Mouse (Mus musculus) macrophage (primary cell): ENCODE measurements at regions not wholly inside any gene's neighbourhood (a gene's known extent, or its start where the extent isn't known, plus 50 kb on each side); places are given as distances from the start of the nearest gene placed in this dataset.

ENCODE experiments used
- H3K27ac ChIP-seq: fragments of 350-480 bp; formaldehyde crosslinking; 2 replicates; pipeline ENCODE4 v1.9.0; 2021
- H3K36me3 ChIP-seq: fragments of 350-480 bp; formaldehyde crosslinking; 2 replicates; pipeline ENCODE4 v1.9.0; 2021; ENCODE audit errors: inconsistent target
- H3K4me3 ChIP-seq: fragments of 350-480 bp; formaldehyde crosslinking; 2 replicates; pipeline ENCODE4 v1.9.0; 2021; ENCODE audit errors: inconsistent target
- H3K79me2 ChIP-seq: fragments of 350-480 bp; formaldehyde crosslinking; 2 replicates; pipeline ENCODE4 v1.9.0; 2021; ENCODE audit errors: inconsistent target
- WGBS: methylation state at CpG from one replicate; pipeline ENCODE4 v1.1.7; 2026; ENCODE audit warnings: inconsistent platforms; ENCODE audit not compliant: missing documents; 5-methylcytosine and 5-hydroxymethylcytosine counted together

DNA sequence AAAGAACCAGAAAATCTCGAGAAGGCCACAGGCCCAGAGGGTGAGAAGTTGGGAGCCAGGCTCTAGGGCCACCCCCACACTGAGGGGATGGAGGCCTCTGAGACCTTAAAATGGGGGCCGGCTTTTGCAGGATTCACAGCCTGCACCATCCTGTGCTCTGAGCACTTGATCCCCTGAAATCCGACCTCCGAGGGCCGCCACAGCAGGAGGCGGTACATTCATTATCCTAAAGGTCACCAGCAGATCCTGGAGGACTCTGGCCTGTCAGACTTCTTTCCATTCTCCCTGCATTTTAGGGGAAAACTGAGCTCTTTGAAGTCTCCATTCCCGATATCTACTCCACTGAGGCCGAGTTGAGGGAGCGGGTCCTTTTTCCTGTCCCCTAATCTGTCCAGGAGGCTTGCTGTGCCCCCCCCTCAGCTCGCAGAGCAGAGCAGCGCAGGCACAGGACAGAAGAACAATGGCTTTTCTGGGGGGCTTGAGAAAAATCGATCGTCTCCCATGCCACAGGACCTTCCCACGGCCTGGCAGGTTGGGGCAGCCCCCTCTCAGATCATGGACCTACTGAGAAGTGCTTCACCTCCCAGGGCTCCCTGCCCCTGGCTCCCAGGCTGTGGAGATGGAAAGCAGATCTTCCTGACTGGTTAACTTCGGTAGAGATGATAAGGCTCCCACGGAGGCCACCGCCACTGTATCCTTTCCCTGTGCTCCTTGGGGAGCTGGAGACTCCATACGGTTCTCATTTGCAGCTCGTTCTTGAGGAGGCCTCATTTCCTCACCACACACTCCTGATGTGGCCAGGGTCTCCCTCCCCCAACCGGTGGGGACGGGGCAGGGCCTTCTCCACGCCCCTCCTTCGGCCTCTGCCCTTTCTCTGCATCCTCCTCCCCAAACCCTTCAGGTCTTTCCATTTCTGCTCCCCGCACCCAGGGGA, 126.1 kb upstream of the Bcor start:
- H3K27ac ChIP-seq = no peak overlapping the region

DNA sequence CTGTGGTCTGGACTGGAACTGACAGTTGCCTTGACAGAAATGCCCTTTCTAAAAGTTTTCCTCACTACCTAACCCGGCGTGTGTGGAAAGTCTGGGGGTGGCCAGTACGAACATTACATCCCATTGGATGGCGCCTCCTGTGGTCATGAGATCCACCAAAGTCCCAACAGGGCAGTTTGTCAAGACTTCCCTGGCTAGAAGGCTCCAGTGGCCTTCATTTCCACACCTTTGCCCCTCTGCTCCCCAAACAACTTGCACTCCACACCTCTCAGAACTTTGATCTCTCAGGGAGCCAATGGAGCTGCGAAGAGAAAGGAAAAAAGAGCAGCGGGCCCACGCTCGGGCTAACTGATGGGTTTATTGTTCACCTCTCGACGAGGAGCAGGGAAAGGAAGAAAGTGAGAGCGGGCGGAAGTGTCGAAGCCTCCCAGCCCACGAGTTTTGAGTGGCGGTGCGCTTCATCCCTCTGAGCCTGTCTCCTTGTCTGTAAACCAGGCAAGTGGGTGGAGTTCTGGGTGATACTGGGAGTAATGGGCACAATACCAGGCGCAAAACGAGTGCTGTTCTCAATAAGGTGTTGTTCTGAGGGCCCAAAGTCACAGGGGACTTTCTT, 126.9 kb upstream of the Bcor start:
- WGBS = 66% methylated on average over 15 of the region's 18 CpGs
- no peaks in the 10 kb centered on the region for H3K36me3 ChIP-seq
- H3K27ac ChIP-seq = no peak overlapping the region
- H3K79me2 ChIP-seq = no peaks in the 10 kb centered on the region
- no peak overlapping the region for H3K4me3 ChIP-seq

More for the DNA sequence above, 126.1 kb upstream of the Bcor start:
- H3K36me3 ChIP-seq = no peaks in the 10 kb centered on the region
- no peak overlapping the region for H3K4me3 ChIP-seq
- no peaks in the 10 kb centered on the region for H3K79me2 ChIP-seq
- WGBS = 71% methylated on average over 22 of the region's 24 CpGs

DNA sequence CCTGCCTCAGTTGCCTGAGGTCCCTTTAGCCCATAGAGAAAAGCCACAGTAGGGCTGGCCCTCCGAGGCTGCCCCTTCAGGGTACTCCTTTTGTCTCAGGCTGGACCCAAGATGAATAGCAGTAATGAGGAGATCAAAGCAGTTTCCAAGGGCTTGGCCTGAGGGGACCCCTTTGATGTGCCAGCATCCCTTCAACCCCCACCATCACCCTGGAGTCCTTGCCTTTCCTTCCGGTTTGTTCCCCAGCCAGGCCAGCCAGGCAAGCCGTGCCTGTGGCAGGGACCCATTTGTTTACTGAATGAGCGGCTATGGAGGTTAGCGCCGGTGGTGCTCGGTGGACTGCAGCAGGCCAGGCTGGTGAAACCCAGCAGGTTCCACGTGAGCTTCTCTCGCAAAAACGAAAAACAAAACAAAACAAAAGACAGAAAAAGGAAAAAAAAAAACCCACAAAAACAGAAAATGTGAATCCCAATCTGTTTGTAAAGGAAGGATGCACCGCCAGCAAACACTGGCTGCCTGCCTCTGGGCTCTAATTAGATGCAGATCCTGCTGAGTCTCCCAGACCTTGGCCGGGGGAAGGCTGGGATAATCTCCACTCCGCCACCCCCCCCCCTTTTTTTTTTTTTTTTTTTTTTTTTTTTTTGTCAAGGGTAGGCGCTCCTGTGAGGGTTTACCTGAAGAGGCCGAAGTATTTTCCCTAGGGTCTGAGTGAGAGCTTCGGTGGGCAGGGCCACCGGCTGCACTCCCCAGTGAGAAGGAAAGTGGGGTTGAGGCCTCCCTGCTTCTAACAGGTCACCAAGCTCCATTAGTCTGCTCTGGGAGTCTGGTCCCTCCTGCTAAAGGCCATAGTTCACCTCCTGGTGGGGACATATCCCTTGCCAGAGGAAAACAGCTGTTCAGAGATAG, 127.8 kb upstream of the Bcor start:
- Histone ChIP-seq H3K27ac (no peak overlapping the region), H3K79me2 (no peaks in the 10 kb centered on the region), H3K36me3 (no peaks in the 10 kb centered on the region), H3K4me3 (no peak overlapping the region)
- 63% methylated on average over 3 of the region's 17 CpGs for WGBS

DNA sequence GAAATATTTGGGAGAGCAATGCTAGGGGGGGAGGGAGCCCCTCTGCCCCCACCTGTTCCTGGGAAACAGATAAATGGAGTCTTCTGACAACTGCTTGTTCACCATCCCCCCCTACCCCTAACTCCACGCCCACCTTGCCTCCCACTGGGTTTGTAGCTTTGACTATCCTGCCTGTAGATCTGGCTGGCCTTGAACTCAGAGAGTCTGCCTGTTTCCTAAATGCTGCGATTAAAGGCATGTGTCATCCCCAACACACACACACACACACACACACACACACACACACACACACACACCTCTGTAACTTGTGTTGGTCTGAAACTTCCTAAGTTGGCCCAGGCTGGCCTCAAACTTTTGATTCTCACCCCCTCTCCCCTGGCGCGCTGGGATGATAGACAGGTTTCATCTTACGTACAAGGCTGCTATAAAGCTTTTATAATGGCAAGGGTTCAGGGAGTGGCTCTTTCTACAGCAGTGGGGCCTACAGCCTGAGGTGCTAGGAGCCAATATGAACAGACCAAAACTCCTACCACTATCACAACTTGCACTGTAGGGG, 128.5 kb upstream of the Bcor start:
- Histone ChIP-seq H3K79me2 (no peaks in the 10 kb centered on the region), H3K36me3 (no peaks in the 10 kb centered on the region), H3K27ac (no peak overlapping the region), H3K4me3 (no peak overlapping the region)
- WGBS = 63% methylated on average over 4 of the region's 5 CpGs

DNA sequence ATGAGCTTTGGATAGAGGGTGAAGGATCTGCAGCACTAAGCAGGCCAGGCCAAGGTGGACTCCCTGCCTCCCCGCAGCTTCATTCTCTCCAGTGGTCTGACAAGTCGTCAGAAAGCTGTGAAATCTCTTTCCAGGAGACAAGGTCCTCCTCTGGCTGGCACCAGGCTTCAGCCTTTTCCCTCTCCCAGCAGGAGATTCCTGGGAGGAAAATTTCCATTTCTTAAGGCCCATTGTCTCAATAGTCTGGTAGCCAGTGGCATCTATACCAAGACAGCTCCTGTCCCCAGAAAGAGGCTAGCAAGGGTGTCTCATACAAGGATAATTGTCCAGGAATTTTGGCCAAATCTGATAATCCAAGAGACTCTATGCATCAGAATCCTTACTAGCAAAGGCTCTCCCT, 133.0 kb upstream of the Bcor start:
- no peaks in the 10 kb centered on the region for H3K79me2 ChIP-seq
- no peak overlapping the region for H3K4me3 ChIP-seq
- no peak overlapping the region for H3K27ac ChIP-seq
- 71% methylated on average over 1 of the region's 2 CpGs for WGBS
- no peaks in the 10 kb centered on the region for H3K36me3 ChIP-seq

DNA sequence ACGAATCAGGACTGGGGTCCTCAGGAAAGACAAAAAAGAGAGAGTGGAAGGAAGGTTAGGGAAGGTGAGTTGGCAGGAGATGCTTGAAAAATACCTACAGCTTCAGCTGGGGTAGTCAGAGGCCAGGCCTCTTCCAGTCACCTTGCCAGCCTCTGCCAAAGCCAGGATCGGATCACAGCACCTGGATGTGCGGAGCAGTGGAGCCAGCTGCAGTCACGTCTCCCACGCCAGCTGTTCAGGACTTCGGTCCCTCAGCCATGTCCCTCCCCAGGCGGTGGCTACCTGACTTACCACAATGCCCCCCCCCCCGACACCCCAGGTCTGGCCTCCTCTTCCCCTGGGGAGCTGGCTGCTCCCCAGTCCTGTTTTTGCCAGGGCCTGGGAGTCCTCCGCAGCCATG, 134.3 kb upstream of the Bcor start:
- WGBS = 77% methylated on average over 8 of the region's 9 CpGs

DNA sequence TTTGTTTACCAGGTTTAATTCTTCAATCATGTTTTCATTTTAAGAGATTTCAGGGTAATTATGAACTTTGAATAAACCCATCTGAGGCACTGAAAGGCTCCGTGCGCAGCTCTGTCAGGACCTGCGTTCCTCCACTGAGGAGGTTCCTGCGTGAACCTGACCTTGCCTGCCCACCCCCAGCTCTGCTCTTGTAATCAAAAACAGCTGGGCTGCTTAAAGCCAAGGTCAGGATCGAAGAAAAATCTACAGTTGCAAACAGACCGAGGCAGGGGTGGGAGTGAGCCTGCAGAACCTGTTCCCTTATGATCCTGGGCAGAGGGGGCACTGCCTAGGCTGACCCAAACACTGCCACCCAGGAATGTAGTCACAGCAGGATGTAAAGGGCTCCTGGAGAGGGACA, 134.8 kb upstream of the Bcor start:
- Histone ChIP-seq H3K27ac (no peak overlapping the region), H3K4me3 (no peak overlapping the region), H3K36me3 (no peaks in the 10 kb centered on the region), H3K79me2 (no peaks in the 10 kb centered on the region)
- WGBS = 83% methylated on average over 5 of the region's 6 CpGs

More for the DNA sequence above, 134.3 kb upstream of the Bcor start:
- Histone ChIP-seq H3K4me3 (no peak overlapping the region), H3K27ac (no peak overlapping the region), H3K36me3 (no peaks in the 10 kb centered on the region), H3K79me2 (no peaks in the 10 kb centered on the region)

DNA sequence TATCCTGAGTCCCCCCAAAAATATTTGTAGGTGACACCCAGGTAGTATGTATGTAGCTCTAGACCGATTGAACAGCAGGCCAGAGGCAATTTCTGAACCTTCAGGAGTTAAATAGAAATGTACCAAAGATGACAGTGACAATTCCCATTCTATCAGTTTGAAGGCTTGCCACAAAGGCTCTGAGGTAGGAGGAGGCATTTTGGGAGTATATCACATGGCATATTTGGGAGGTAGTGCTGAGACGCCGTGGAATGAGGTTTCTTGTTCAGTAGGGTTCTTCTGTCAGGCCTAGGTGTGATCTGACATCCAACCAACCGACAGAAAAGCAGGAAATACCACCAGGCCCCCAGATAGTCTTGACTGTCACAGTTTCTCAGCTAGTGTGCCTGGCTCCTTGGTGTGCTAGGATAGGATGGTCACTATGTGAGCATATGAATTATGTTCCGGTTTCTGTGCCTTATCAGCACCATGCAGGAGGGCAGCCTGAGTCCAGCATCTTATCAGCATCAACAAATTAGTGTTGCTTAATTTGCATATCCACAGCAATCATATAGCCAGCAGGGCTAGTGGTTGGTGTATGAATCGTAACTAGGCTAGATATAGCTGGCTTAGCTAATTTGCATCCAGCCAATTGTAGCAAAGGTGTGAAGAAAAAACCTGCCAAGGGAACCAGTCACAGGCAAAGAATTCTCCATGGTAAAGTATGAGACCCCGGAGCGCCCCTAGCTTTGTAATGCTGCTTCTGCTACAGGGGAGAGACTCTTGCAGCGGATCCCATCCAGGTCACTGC, 136.3 kb upstream of the Bcor start:
- no peak overlapping the region for H3K27ac ChIP-seq
- H3K79me2 ChIP-seq = no peaks in the 10 kb centered on the region
- no peaks in the 10 kb centered on the region for H3K36me3 ChIP-seq
- 59% methylated on average over 9 of the region's 9 CpGs for WGBS
- no peak overlapping the region for H3K4me3 ChIP-seq

DNA sequence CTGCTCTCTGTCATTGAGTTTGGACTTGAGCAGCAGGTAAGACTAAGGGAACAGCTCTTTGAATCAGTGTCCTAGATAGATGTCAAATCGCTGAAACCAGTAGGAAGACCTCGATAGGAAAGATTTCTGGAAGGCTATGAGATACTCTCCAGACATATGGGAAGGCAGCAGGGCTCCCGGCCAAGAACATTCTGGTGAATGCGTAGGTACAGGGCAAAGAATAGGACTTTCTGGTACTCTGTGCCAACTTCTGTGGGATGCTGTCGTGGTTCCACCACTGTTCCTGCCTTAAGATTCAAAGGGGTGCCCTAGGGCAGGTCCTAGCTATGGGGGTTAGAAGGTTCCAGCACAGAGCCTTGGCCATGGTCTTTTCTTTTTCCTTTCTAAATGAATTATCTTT, 138.5 kb upstream of the Bcor start:
- Histone ChIP-seq H3K36me3 (no peaks in the 10 kb centered on the region), H3K79me2 (no peaks in the 10 kb centered on the region), H3K27ac (no peak overlapping the region), H3K4me3 (no peak overlapping the region)
- WGBS = 88% methylated on average over 5 of the region's 5 CpGs

DNA sequence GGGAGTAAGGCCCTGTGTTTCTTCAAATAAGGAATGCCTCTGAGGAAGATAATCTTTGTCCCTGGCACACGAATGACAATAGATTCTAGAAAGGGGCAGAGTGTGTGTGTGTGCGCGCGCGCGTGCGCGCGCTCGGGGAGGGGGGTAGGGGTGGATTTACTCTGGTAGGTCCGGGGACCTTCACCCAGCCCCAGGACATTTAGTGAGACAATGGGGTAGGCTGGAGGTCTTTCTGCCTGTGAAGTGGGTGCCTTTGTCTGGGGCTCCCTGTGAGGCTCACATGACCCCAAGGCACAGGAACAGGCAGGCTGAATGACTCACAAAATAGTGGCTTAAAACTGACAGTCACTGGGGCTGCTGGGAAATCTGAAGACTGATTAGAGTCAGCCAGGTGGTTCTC, 139.1 kb upstream of the Bcor start:
- H3K79me2 ChIP-seq = no peaks in the 10 kb centered on the region
- WGBS = 89% methylated on average over 11 of the region's 11 CpGs
- no peak overlapping the region for H3K27ac ChIP-seq
- H3K4me3 ChIP-seq = no peak overlapping the region
- no peaks in the 10 kb centered on the region for H3K36me3 ChIP-seq

DNA sequence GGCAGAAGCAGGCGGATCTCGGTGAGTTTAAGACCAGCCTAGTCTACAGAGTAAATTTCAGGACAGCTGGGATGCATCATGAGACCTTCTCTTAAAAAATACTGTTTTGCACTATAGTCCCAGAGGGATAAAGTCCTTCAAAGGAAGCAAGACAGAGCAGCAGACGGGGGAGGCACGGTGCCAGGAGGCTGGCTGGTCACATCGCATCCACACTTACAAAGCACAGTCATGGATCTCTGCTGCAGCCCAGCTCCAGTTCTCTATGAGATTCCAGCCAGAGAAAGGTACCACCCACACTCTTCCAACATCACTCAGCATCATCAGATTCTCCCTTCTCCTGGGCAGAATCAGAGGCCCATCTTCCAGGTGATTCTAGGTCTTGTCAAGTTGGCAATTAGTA, 144.5 kb upstream of the Bcor start:
- no peaks in the 10 kb centered on the region for H3K79me2 ChIP-seq
- WGBS = 97% methylated on average over 5 of the region's 5 CpGs
- no peak overlapping the region for H3K4me3 ChIP-seq
- no peaks in the 10 kb centered on the region for H3K36me3 ChIP-seq
- no peak overlapping the region for H3K27ac ChIP-seq

DNA sequence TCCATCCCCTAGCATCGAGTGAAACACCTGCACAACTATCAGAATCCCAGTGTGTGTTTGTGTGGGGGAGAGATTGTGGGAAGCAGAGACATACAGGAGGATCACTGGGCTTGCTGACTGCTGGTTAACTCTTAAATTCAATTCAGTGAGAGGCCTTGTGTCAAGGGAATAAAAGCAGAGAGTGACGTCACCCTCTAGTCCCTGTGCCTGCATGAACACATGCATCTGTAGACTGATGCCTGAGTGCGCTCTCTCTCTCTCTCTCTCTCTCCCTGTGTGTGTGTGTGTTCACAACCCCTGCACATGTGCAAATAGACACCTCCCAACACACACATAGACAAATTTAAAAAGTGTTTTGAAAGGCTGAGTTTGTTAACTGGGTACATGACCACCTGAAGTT, 146.8 kb upstream of the Bcor start:
- H3K79me2 ChIP-seq = no peaks in the 10 kb centered on the region
- no peaks in the 10 kb centered on the region for H3K36me3 ChIP-seq
- no peak overlapping the region for H3K27ac ChIP-seq
- no peak overlapping the region for H3K4me3 ChIP-seq
- 89% methylated on average over 3 of the region's 3 CpGs for WGBS

DNA sequence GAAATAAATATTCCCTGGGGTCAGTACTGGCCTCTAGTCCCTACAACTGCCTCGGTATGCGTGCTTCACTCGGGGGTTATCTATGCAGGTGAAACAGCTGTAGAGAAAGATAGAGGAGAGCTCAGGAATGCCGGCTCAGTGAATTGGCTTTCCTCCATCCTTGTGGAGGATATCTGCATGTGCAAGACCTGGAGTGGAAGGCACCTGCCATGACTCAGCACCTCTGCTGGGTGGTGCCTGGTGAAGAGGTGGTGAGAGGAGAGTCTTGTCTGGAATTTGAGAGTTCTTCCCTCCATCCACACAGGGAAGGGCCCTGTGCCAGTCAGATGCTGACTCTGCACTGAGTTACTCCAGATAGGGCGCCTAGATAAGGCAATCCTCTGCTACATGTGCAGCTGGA, 152.4 kb upstream of the Bcor start:
- WGBS = 58% methylated on average over 5 of the region's 5 CpGs
- no peaks in the 10 kb centered on the region for H3K79me2 ChIP-seq

DNA sequence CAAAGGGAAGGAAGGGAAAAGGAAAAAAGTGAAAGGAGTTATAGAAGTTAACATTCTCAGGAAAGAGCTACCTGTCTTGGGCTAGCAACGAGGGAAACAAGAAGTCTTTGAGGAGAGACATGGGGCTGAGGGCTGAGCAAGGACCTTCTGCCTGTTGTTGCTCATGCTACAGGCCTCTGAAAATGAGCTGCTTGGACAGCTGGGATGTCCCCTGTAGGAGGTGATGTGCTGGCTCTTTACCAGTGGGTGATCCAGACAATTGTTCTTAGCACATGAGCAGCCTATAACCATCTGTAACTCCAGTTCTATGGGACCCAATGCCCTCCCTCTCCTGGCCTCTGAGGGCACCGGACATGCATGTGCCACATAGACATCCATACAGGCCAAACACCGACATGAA, 155.5 kb upstream of the Bcor start:
- Histone ChIP-seq H3K4me3 (no peak overlapping the region), H3K79me2 (no peaks in the 10 kb centered on the region), H3K36me3 (no peaks in the 10 kb centered on the region), H3K27ac (no peak overlapping the region)
- 77% methylated on average over 1 of the region's 3 CpGs for WGBS

More for the DNA sequence above, 152.4 kb upstream of the Bcor start:
- no peaks in the 10 kb centered on the region for H3K36me3 ChIP-seq
- no peak overlapping the region for H3K4me3 ChIP-seq
- H3K27ac ChIP-seq = no peak overlapping the region
